Mouse (Mus musculus) layer of hippocampus, adult 9-10 months (tissue): ENCODE measurements around the gene Adtrp.

ENCODE experiments used
- DNase-seq: peaks from one replicate; pipeline ENCODE4 v3.0.0; 2022; ENCODE audit warnings: low spot score

Gene Adtrp

GRCm38 (mm10) chr13:41779603-41780180 is 67.8 kb downstream of the Adtrp start:
- DNase-seq, result no peak

GRCm38 (mm10) chr13:41773812-41774376 is 73.6 kb downstream of the Adtrp start:
- no peak for DNase-seq

GRCm38 (mm10) chr13:41771061-41771460 is 76.4 kb downstream of the Adtrp start:
- DNase-seq, result no peak

- no peak for DNase-seq
Observed at GRCm38 (mm10) chr13:41767941-41768340, 79.5 kb downstream of the Adtrp start.

- DNase-seq, result no peak
Observed at GRCm38 (mm10) chr13:41761986-41762385, 85.5 kb downstream of the Adtrp start.

- no peak for DNase-seq
Observed at GRCm38 (mm10) chr13:41760484-41760883, 87.0 kb downstream of the Adtrp start.

GRCm38 (mm10) chr13:41758550-41759465 is 88.7 kb downstream of the Adtrp start:
- no peak for DNase-seq

- no peak for DNase-seq
Observed at GRCm38 (mm10) chr13:41753114-41753513, 94.4 kb downstream of the Adtrp start.

GRCm38 (mm10) chr13:41750481-41750880 is 97.0 kb downstream of the Adtrp start:
- DNase-seq, result no peak

- peak; percentile 52 for DNase-seq
Observed at GRCm38 (mm10) chr13:41748866-41749265, 98.6 kb downstream of the Adtrp start.

- no peak for DNase-seq
Observed at GRCm38 (mm10) chr13:41747691-41748090, 99.8 kb downstream of the Adtrp start.

- DNase-seq, result peak; percentile 87
Observed at GRCm38 (mm10) chr13:41746971-41747615, 100.4 kb downstream of the Adtrp start.

GRCm38 (mm10) chr13:41740456-41741085 is 106.9 kb downstream of the Adtrp start:
- no peak for DNase-seq

- DNase-seq, result no peak
Observed at GRCm38 (mm10) chr13:41737628-41738309, 109.7 kb downstream of the Adtrp start.

- DNase-seq, result no peak
Observed at GRCm38 (mm10) chr13:41729660-41730059, 117.8 kb downstream of the Adtrp start.

- no peak for DNase-seq
Observed at GRCm38 (mm10) chr13:41727803-41728202, 119.7 kb downstream of the Adtrp start.

- DNase-seq, result no peak
Observed at GRCm38 (mm10) chr13:41719331-41719730, 128.2 kb downstream of the Adtrp start.

- no peak for DNase-seq
Observed at GRCm38 (mm10) chr13:41718051-41718450, 129.4 kb downstream of the Adtrp start.
